Mouse (Mus musculus): ENCODE results near the gene 6820408C15Rik.

DNA sequence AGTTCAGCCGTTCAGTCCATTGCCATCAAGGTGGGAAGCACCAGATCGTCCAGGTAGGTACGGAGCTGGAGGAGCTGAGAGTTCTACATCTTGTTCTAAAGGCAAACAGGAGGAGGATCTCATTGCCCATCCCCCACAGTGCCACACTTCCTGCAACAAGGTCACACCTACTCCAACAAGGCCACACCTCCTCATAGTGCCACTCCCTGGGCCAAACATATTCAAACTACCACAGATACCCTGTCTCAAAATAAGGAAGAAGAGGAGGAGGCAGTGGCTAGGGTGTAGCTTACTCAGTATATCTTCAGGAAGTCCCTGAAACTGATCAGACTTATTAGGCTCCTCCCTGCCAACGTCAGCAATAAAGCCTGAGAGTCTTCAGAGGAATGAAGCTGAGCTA, 31.2 kb upstream of the 6820408C15Rik start:
- TF ChIP-seq CTCF (IDR thresholded peaks at IDR 0.05; ENCODE audit: low read depth): no peak
- TF ChIP-seq EP300 (IDR thresholded peaks at IDR 0.05; ENCODE audit: low read depth): no peak
